Mouse (Mus musculus): ENCODE results near the gene Fkbp9.
"Not testable (repeated sequence)": the region's sequence is repeated elsewhere in the genome, so short reads cannot be mapped to it uniquely, and the experiment has no call there.

Gene Fkbp9

GRCm38 (mm10) chr6:56837621-56838020 lies 5.8 kb downstream of the Fkbp9 start:
- DNase-seq (ENCODE audit: low spot score in 2 of 2) = no peak

GRCm38 (mm10) chr6:56843229-56843628 lies 11.4 kb downstream of the Fkbp9 start:
- DNase-seq (ENCODE audit: low spot score in 2 of 2) = no peak

GRCm38 (mm10) chr6:56844365-56844764 lies 12.5 kb downstream of the Fkbp9 start:
- no peak for DNase-seq (ENCODE audit: low spot score in 2 of 2)

- DNase-seq (ENCODE audit: low spot score in 2 of 2) = no peak
These were observed 17.1 kb downstream of the Fkbp9 start for GRCm38 (mm10) chr6:56848974-56849373.

GRCm38 (mm10) chr6:56850315-56850714 lies 18.5 kb downstream of the Fkbp9 start:
- DNase-seq (ENCODE audit: low spot score in 2 of 2) = peak in 1 of 2 experiments; percentile 20

GRCm38 (mm10) chr6:56854803-56855202 lies 22.9 kb downstream of the Fkbp9 start:
- no peak for DNase-seq (ENCODE audit: low spot score in 2 of 2)

- DNase-seq (ENCODE audit: low spot score in 2 of 2) = no peak
These were observed 24.9 kb downstream of the Fkbp9 start for GRCm38 (mm10) chr6:56856748-56857147.

- no peak for DNase-seq (ENCODE audit: low spot score in 2 of 2)
These were observed 28.5 kb downstream of the Fkbp9 start for GRCm38 (mm10) chr6:56860205-56860848.

GRCm38 (mm10) chr6:56866899-56867298 lies 35.0 kb downstream of the Fkbp9 start:
- not testable (repeated sequence) for DNase-seq (ENCODE audit: low spot score in 2 of 2)

GRCm38 (mm10) chr6:56868565-56868964 lies 36.7 kb downstream of the Fkbp9 start:
- DNase-seq (ENCODE audit: low spot score in 2 of 2) = no peak

GRCm38 (mm10) chr6:56870027-56870426 lies 38.2 kb downstream of the Fkbp9 start:
- DNase-seq (ENCODE audit: low spot score in 2 of 2) = no peak

- DNase-seq (ENCODE audit: low spot score in 2 of 2) = peak in 1 of 2 experiments; percentile 46
These were observed 45.0 kb downstream of the Fkbp9 start for GRCm38 (mm10) chr6:56876870-56877269.

GRCm38 (mm10) chr6:56877985-56878384 lies 46.1 kb downstream of the Fkbp9 start:
- no peak for DNase-seq (ENCODE audit: low spot score in 2 of 2)

GRCm38 (mm10) chr6:56879352-56879955 lies 47.6 kb downstream of the Fkbp9 start:
- DNase-seq (ENCODE audit: low spot score in 2 of 2) = no peak

GRCm38 (mm10) chr6:56888561-56888960 lies 56.7 kb downstream of the Fkbp9 start:
- no peak for DNase-seq (ENCODE audit: low spot score in 2 of 2)

- DNase-seq (ENCODE audit: low spot score in 2 of 2) = no peak
These were observed 58.9 kb downstream of the Fkbp9 start for GRCm38 (mm10) chr6:56890762-56891161.

GRCm38 (mm10) chr6:56899601-56900000 lies 67.7 kb downstream of the Fkbp9 start:
- DNase-seq (ENCODE audit: low spot score in 2 of 2) = no peak

GRCm38 (mm10) chr6:56901336-56901735 lies 69.5 kb downstream of the Fkbp9 start:
- DNase-seq (ENCODE audit: low spot score in 2 of 2) = no peak

- DNase-seq (ENCODE audit: low spot score in 2 of 2) = peak in 1 of 2 experiments; percentile 50
These were observed 70.0 kb downstream of the Fkbp9 start for GRCm38 (mm10) chr6:56901824-56902386.

- no peak for DNase-seq (ENCODE audit: low spot score in 2 of 2)
These were observed 71.0 kb downstream of the Fkbp9 start for GRCm38 (mm10) chr6:56902606-56903520.

GRCm38 (mm10) chr6:56903831-56904230 lies 72.0 kb downstream of the Fkbp9 start:
- no peak for DNase-seq (ENCODE audit: low spot score in 2 of 2)

GRCm38 (mm10) chr6:56904330-56904729 lies 72.5 kb downstream of the Fkbp9 start:
- no peak for DNase-seq (ENCODE audit: low spot score in 2 of 2)
